Mouse (Mus musculus): ENCODE measurements at regions not wholly inside any gene's neighbourhood (a gene's known extent, or its start where the extent isn't known, plus 50 kb on each side); places are given as distances from the start of the nearest gene placed in this dataset.
A peak's percentile ranks its signal among the peaks of the same experiment; 100 is the strongest.
"Not testable (repeated sequence)": the region's sequence is repeated elsewhere in the genome, so short reads cannot be mapped to it uniquely, and the experiment has no call there.

DNA sequence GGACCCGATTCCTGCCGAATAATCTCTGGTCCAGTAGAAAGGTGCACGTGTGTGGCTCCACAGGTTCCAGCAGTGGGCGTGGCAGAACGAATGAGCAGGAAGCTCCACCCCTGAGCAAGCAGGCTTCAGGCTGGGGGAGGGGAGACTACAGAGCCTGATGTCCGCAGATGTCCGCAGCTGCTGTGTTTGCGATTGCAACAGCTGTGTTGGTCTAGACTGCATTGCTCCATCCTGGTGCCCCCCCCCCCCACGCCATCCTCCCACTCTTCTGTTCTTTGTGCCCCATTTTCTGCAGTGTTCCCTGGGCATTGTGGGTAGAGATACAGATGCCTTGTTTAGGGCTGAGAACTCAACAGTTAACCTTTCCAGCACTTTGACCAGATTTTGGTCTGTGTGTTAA lies 150.3 kb upstream of the Trpc7 start:
- WGBS, result 28% methylated on average over 5 of the region's 9 CpGs
- ATAC-seq, result not testable (repeated sequence)

GRCm38 (mm10) chr13:57044455-57044854 lies 148.7 kb upstream of the Trpc7 start:
- 89% methylated on average over 8 of the region's 8 CpGs for WGBS
- Histone ChIP-seq H3K27me3 (ENCODE audit: control insufficient read depth, insufficient read depth, low read depth, low read length) (no peaks in the 10 kb centered on the region), H3K27ac (ENCODE audit: low read length) (no peak overlapping the region), H3K4me3 (ENCODE audit: low read depth, low read length) (no peak overlapping the region), H3K36me3 (ENCODE audit: control insufficient read depth, insufficient read depth, low read length) (no peaks in the 10 kb centered on the region), H3K9me3 (replicated peaks; ENCODE audit: control insufficient read depth, low read length, poor library complexity, severe bottlenecking) (peaks cover 3% of the 10 kb centered on the region; the same call in 1 of the 2 replicates), H3K4me1 (ENCODE audit: control insufficient read depth, insufficient read depth, low read length) (no peaks in the 10 kb centered on the region), H3K9ac (ENCODE audit: low read depth, low read length) (no peak overlapping the region), H3K4me2 (ENCODE audit: low read length) (no peak overlapping the region)
- ATAC-seq, result no peak

More for the DNA sequence above, 150.3 kb upstream of the Trpc7 start:
- not testable (repeated sequence) for H3K36me3 ChIP-seq (ENCODE audit: control insufficient read depth, insufficient read depth, low read length); H3K9ac ChIP-seq (ENCODE audit: low read depth, low read length); H3K27ac ChIP-seq (ENCODE audit: low read length); H3K4me3 ChIP-seq (ENCODE audit: low read depth, low read length); H3K9me3 ChIP-seq (replicated peaks; ENCODE audit: control insufficient read depth, low read length, poor library complexity, severe bottlenecking); H3K4me2 ChIP-seq (ENCODE audit: low read length); H3K27me3 ChIP-seq (ENCODE audit: control insufficient read depth, insufficient read depth, low read depth, low read length); H3K4me1 ChIP-seq (ENCODE audit: control insufficient read depth, insufficient read depth, low read length)

- WGBS, result 88% methylated on average over 15 of the region's 15 CpGs
- H3K4me1 ChIP-seq (ENCODE audit: control insufficient read depth, insufficient read depth, low read length), result no peaks in the 10 kb centered on the region
- no peaks in the 10 kb centered on the region for H3K27me3 ChIP-seq (ENCODE audit: control insufficient read depth, insufficient read depth, low read depth, low read length)
- H3K4me3 ChIP-seq (ENCODE audit: low read depth, low read length), result no peak overlapping the region
- peaks cover 3% of the 10 kb centered on the region; the same call in 1 of the 2 replicates for H3K9me3 ChIP-seq (replicated peaks; ENCODE audit: control insufficient read depth, low read length, poor library complexity, severe bottlenecking)
- no peak overlapping the region for H3K27ac ChIP-seq (ENCODE audit: low read length)
- H3K9ac ChIP-seq (ENCODE audit: low read depth, low read length), result no peak overlapping the region
- no peak for ATAC-seq
- H3K36me3 ChIP-seq (ENCODE audit: control insufficient read depth, insufficient read depth, low read length), result no peaks in the 10 kb centered on the region
- no peak overlapping the region for H3K4me2 ChIP-seq (ENCODE audit: low read length)
These were observed 147.7 kb upstream of the Trpc7 start for GRCm38 (mm10) chr13:57043316-57043974.

DNA sequence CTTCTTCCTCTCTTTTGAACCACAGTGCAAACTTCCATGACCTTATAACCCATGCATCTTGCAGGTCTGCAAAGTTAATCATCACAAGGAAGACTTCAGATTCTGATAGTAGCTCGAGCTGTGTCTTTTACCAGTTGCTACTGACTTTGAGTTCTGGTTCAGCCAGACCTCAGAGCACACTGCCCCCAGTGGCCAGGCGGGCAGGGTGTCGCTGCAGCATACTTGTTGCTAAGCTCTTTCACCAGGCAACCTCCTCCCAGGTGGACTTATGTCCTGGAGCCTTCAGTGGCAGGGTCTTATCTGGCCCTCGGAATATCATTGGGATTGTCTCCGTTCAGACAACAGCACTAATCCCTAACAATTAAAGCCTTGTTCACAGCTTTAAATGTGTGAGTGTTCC lies 146.7 kb upstream of the Trpc7 start:
- no peaks in the 10 kb centered on the region for H3K4me1 ChIP-seq (ENCODE audit: control insufficient read depth, insufficient read depth, low read length)
- no peak overlapping the region for H3K4me2 ChIP-seq (ENCODE audit: low read length)
- H3K27ac ChIP-seq (ENCODE audit: low read length), result no peak overlapping the region
- 64% methylated on average over 5 of the region's 5 CpGs for WGBS
- H3K9ac ChIP-seq (ENCODE audit: low read depth, low read length), result no peak overlapping the region
- H3K36me3 ChIP-seq (ENCODE audit: control insufficient read depth, insufficient read depth, low read length), result no peaks in the 10 kb centered on the region
- H3K4me3 ChIP-seq (ENCODE audit: low read depth, low read length), result no peak overlapping the region
- H3K27me3 ChIP-seq (ENCODE audit: control insufficient read depth, insufficient read depth, low read depth, low read length), result no peaks in the 10 kb centered on the region
- H3K9me3 ChIP-seq (replicated peaks; ENCODE audit: control insufficient read depth, low read length, poor library complexity, severe bottlenecking), result peaks cover 3% of the 10 kb centered on the region; the same call in 1 of the 2 replicates
- ATAC-seq, result no peak

GRCm38 (mm10) chr13:57032871-57033270 lies 137.1 kb upstream of the Trpc7 start:
- Histone ChIP-seq H3K36me3 (ENCODE audit: control insufficient read depth, insufficient read depth, low read length) (no peaks in the 10 kb centered on the region), H3K9ac (ENCODE audit: low read depth, low read length) (no peak overlapping the region), H3K4me1 (ENCODE audit: control insufficient read depth, insufficient read depth, low read length) (no peaks in the 10 kb centered on the region), H3K27me3 (ENCODE audit: control insufficient read depth, insufficient read depth, low read depth, low read length) (no peaks in the 10 kb centered on the region), H3K27ac (ENCODE audit: low read length) (no peak overlapping the region), H3K9me3 (replicated peaks; ENCODE audit: control insufficient read depth, low read length, poor library complexity, severe bottlenecking) (no peaks in the 10 kb centered on the region), H3K4me2 (ENCODE audit: low read length) (no peak overlapping the region), H3K4me3 (ENCODE audit: low read depth, low read length) (no peak overlapping the region)
- no peak for ATAC-seq
- WGBS, result 77% methylated on average over 4 of the region's 4 CpGs

- Histone ChIP-seq H3K36me3 (ENCODE audit: control insufficient read depth, insufficient read depth, low read length) (no peaks in the 10 kb centered on the region), H3K9me3 (replicated peaks; ENCODE audit: control insufficient read depth, low read length, poor library complexity, severe bottlenecking) (no peaks in the 10 kb centered on the region), H3K4me2 (ENCODE audit: low read length) (no peak overlapping the region), H3K27me3 (ENCODE audit: control insufficient read depth, insufficient read depth, low read depth, low read length) (no peaks in the 10 kb centered on the region), H3K9ac (ENCODE audit: low read depth, low read length) (no peak overlapping the region), H3K4me3 (ENCODE audit: low read depth, low read length) (no peak overlapping the region), H3K27ac (ENCODE audit: low read length) (no peak overlapping the region), H3K4me1 (ENCODE audit: control insufficient read depth, insufficient read depth, low read length) (peaks cover 2% of the 10 kb centered on the region; the same call in 1 of the 2 replicates)
- no peak for ATAC-seq
- WGBS, result 74% methylated on average over 11 of the region's 11 CpGs
These were observed 122.0 kb upstream of the Trpc7 start for GRCm38 (mm10) chr13:57017553-57018341.

GRCm38 (mm10) chr13:57016465-57017272 lies 120.9 kb upstream of the Trpc7 start:
- no peaks in the 10 kb centered on the region for H3K27me3 ChIP-seq (ENCODE audit: control insufficient read depth, insufficient read depth, low read depth, low read length)
- no peaks in the 10 kb centered on the region for H3K9me3 ChIP-seq (replicated peaks; ENCODE audit: control insufficient read depth, low read length, poor library complexity, severe bottlenecking)
- ATAC-seq, result peak; percentile 66
- WGBS, result 43% methylated on average over 13 of the region's 13 CpGs
- no peak overlapping the region for H3K4me3 ChIP-seq (ENCODE audit: low read depth, low read length)
- no peak overlapping the region for H3K4me2 ChIP-seq (ENCODE audit: low read length)
- H3K9ac ChIP-seq (ENCODE audit: low read depth, low read length), result no peak overlapping the region
- H3K27ac ChIP-seq (ENCODE audit: low read length), result no peak overlapping the region
- no peaks in the 10 kb centered on the region for H3K36me3 ChIP-seq (ENCODE audit: control insufficient read depth, insufficient read depth, low read length)
- peaks cover 2% of the 10 kb centered on the region; the same call in 1 of the 2 replicates for H3K4me1 ChIP-seq (ENCODE audit: control insufficient read depth, insufficient read depth, low read length)

GRCm38 (mm10) chr13:57007236-57007635 lies 111.4 kb upstream of the Trpc7 start:
- WGBS, result 93% methylated on average over 8 of the region's 8 CpGs
- not testable (repeated sequence) for H3K4me3 ChIP-seq (ENCODE audit: low read depth, low read length); H3K4me2 ChIP-seq (ENCODE audit: low read length); H3K9ac ChIP-seq (ENCODE audit: low read depth, low read length); H3K27me3 ChIP-seq (ENCODE audit: control insufficient read depth, insufficient read depth, low read depth, low read length); H3K27ac ChIP-seq (ENCODE audit: low read length); H3K4me1 ChIP-seq (ENCODE audit: control insufficient read depth, insufficient read depth, low read length); ATAC-seq; H3K9me3 ChIP-seq (replicated peaks; ENCODE audit: control insufficient read depth, low read length, poor library complexity, severe bottlenecking); H3K36me3 ChIP-seq (ENCODE audit: control insufficient read depth, insufficient read depth, low read length)
